Mouse (Mus musculus) telencephalon, adult 2 months (tissue): ENCODE results near the gene Ppp6r1.

ENCODE experiments used
- DNase-seq: peaks from one replicate; pipeline ENCODE4 v3.0.0-alpha.2; 2011; ENCODE audit warnings: low read depth, low spot score

Ppp6r1 gene

GRCm38 (mm10) chr7:4658912-4659551 is at the start of gene Ppp6r1:
TSS of gene Ppp6r1 (minus strand) at chr7:4659019.
- peak; percentile 97 for DNase-seq

- no peak for DNase-seq
Observed at GRCm38 (mm10) chr7:4705098-4705497, 46.3 kb upstream of the Ppp6r1 start.

- DNase-seq: no peak
Observed at GRCm38 (mm10) chr7:4703195-4703594, 44.4 kb upstream of the Ppp6r1 start.

- no peak for DNase-seq
Observed at GRCm38 (mm10) chr7:4702334-4702733, 43.5 kb upstream of the Ppp6r1 start.

- DNase-seq: no peak
Observed at GRCm38 (mm10) chr7:4693004-4693403, 34.2 kb upstream of the Ppp6r1 start.

- DNase-seq: no peak
Observed at GRCm38 (mm10) chr7:4690951-4691653, 32.3 kb upstream of the Ppp6r1 start.

- peak; percentile 74 for DNase-seq
Observed at GRCm38 (mm10) chr7:4690387-4690786, 31.6 kb upstream of the Ppp6r1 start, which contains the start of gene Brsk1. TSS of gene Brsk1 (plus strand) at chr7:4690604.

- peak; percentile 97 for DNase-seq
Observed at GRCm38 (mm10) chr7:4684632-4685417, 26.0 kb upstream of the Ppp6r1 start, which contains the start of gene Hspbp1. TSS of gene Hspbp1 (minus strand) at chr7:4685068.

GRCm38 (mm10) chr7:4684203-4684602 is 25.4 kb upstream of the Ppp6r1 start:
- no peak for DNase-seq

GRCm38 (mm10) chr7:4683307-4683706 is 24.5 kb upstream of the Ppp6r1 start:
- no peak for DNase-seq

GRCm38 (mm10) chr7:4675200-4675599 is 16.4 kb upstream of the Ppp6r1 start:
- no peak for DNase-seq

- no peak for DNase-seq
Observed at GRCm38 (mm10) chr7:4674114-4674731, 15.4 kb upstream of the Ppp6r1 start.

- no peak for DNase-seq
Observed at GRCm38 (mm10) chr7:4671956-4672355, 13.1 kb upstream of the Ppp6r1 start.

GRCm38 (mm10) chr7:4670655-4671255 is 11.9 kb upstream of the Ppp6r1 start:
- no peak for DNase-seq

GRCm38 (mm10) chr7:4669156-4669555 is 10.3 kb upstream of the Ppp6r1 start:
- DNase-seq: no peak

- DNase-seq: no peak
Observed at GRCm38 (mm10) chr7:4668506-4668905, 9.7 kb upstream of the Ppp6r1 start.

- no peak for DNase-seq
Observed at GRCm38 (mm10) chr7:4666871-4667270, 8.1 kb upstream of the Ppp6r1 start.

- no peak for DNase-seq
Observed at GRCm38 (mm10) chr7:4663742-4664141, 4.9 kb upstream of the Ppp6r1 start.

GRCm38 (mm10) chr7:4663179-4663578 is 4.4 kb upstream of the Ppp6r1 start:
- no peak for DNase-seq

GRCm38 (mm10) chr7:4659911-4660443 is 1.2 kb upstream of the Ppp6r1 start:
- no peak for DNase-seq
